In the genomic region with DNA sequence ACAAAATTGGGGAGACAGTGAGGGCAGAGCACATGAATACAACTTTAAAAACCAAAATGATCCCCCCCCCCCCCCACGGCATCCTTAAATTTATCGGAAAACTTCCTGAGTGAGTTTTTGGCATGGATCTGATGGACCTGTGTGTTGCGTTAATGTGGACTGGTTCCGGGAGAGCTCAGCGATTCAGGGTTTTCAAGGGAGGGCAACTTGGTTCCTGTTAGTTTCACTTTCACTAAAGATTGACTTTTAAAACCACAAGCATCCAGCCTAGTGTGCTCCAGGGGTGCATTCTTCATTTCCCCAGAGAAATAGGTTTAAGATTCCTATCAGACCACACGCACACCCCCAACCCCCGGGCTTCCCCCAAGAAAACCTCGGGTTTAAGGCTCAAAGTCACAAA, we compare ENCODE assay signal across 8 mouse cellular contexts. TPM values are rescaled to one million over a fixed set of nuclear protein-coding genes. Genes with fewer than 3 reads are reported as not detected.
DNase-seq lines count a peak whose midpoint lies in the region; ATAC-seq lines count a peak whose summit lies in the region.

No protein-coding gene starts in this region.

- ATAC-seq in activated CD4-positive, CD25-positive, alpha-beta regulatory T cell, adult 4 months = peak; percentile 76
- ATAC-seq in heart, embryonic 13.5 days (ENCODE audit: extremely low read depth, insufficient number of reproducible peaks, low FRiP score, low TSS enrichment) = no peak
- ATAC-seq in midbrain, embryonic 12.5 days (ENCODE audit: low FRiP score, low read depth) = no peak

- peak; percentile 73 for DNase-seq in CD4-positive, CD25-positive, alpha-beta regulatory T cell, adult 2 months (ENCODE audit: low read depth, low spot score)
- peak; percentile 35 to 46 for DNase-seq in kidney, postnatal 36 days
- no peak for DNase-seq in cerebellum, adult 8-10 months
- DNase-seq in right cerebral cortex, postnatal 36 days (ENCODE audit: low spot score in 2 of 2) = no peak
- no peak for DNase-seq in layer of hippocampus, postnatal 25 days (ENCODE audit: extremely low spot score in 1 of 2, low spot score in 1 of 2)

- H3K27ac ChIP-seq in heart, embryonic 13.5 days (replicated peaks) = peak overlapping the region; percentile 71; the same call in 1 of the 2 replicates
- no peak overlapping the region for H3K27ac ChIP-seq in midbrain, embryonic 12.5 days (replicated peaks)

- peaks cover 20% of the 10 kb centered on the region for H3K4me1 ChIP-seq in heart, embryonic 13.5 days
- H3K4me1 ChIP-seq in midbrain, embryonic 12.5 days = peaks cover 16% of the 10 kb centered on the region; the same call in 1 of the 2 replicates

- H3K4me3 ChIP-seq in heart, embryonic 13.5 days = peak overlapping the region; percentile 78
- peak overlapping the region; percentile 81 for H3K4me3 ChIP-seq in midbrain, embryonic 12.5 days

- peak overlapping the region; percentile 88 for H3K4me2 ChIP-seq in heart, embryonic 13.5 days
- peak overlapping the region; percentile 80 for H3K4me2 ChIP-seq in midbrain, embryonic 12.5 days (replicated peaks)

- H3K36me3 ChIP-seq in heart, embryonic 13.5 days = no peaks in the 10 kb centered on the region
- no peaks in the 10 kb centered on the region for H3K36me3 ChIP-seq in midbrain, embryonic 12.5 days

- WGBS in heart, embryonic 13.5 days = 34% methylated on average over 8 of the region's 8 CpGs
- 57% methylated on average over 8 of the region's 8 CpGs for WGBS in midbrain, embryonic 12.5 days

- H3K9me3 ChIP-seq in heart, embryonic 13.5 days = no peaks in the 10 kb centered on the region
- H3K9me3 ChIP-seq in midbrain, embryonic 12.5 days = peaks cover 3% of the 10 kb centered on the region; the same call in 1 of the 2 replicates

- peaks cover 34% of the 10 kb centered on the region for H3K27me3 ChIP-seq in heart, embryonic 13.5 days (replicated peaks)
- peaks cover 19% of the 10 kb centered on the region for H3K27me3 ChIP-seq in midbrain, embryonic 12.5 days

- H3K9ac ChIP-seq in heart, embryonic 13.5 days = peak overlapping the region; percentile 90
- H3K9ac ChIP-seq in midbrain, embryonic 12.5 days (replicated peaks) = 0 out of 2 replicates have a peak overlapping the region, but pooled peaks have one; percentile 2

RNA-seq across cellular contexts. Expression of gene Amigo2, which starts 1.2 kb away (rescaled TPM):
- 1 to 10 TPM; 1.1 to 2.0 TPM for polyA plus RNA-seq in activated CD4-positive, CD25-positive, alpha-beta regulatory T cell, adult 4 months (2017; shearing (Covaris generic))
- polyA plus RNA-seq in heart, embryonic 13.5 days (2015; fragmentation: Nextera tagmentation; extraction: Ambion mirVana) = 2.5 and 3.2 TPM in 2 replicates
- polyA plus RNA-seq in midbrain, embryonic 12.5 days (2016; fragmentation: Nextera tagmentation; extraction: Ambion mirVana) = 5.9 and 7.9 TPM in 2 replicates
- total RNA-seq in layer of hippocampus, postnatal 25 days (2021) = 10 to 100 TPM; 19.5 to 21.0 TPM

RNA-seq across cellular contexts. Expression of gene Pced1b, which starts 1.4 kb away (rescaled TPM):
- polyA plus RNA-seq in activated CD4-positive, CD25-positive, alpha-beta regulatory T cell, adult 4 months (2017; shearing (Covaris generic)) = 10 to 100 TPM; 55.6 to 62.1 TPM
- polyA plus RNA-seq in heart, embryonic 13.5 days (2015; fragmentation: Nextera tagmentation; extraction: Ambion mirVana) = 1.6 and 2.5 TPM in 2 replicates
- polyA plus RNA-seq in midbrain, embryonic 12.5 days (2016; fragmentation: Nextera tagmentation; extraction: Ambion mirVana) = 3.2 and 4.3 TPM in 2 replicates
- total RNA-seq in layer of hippocampus, postnatal 25 days (2021) = 1 to 10 TPM; 9.3 to 9.6 TPM

Comparison
In these comparisons a context has a peak if more than half of its experiments do, and no peak if none do; other contexts are left out.
1. DNase-seq: peak in CD4-positive, CD25-positive, alpha-beta regulatory T cell, adult 2 months (single experiment) and kidney, postnatal 36 days (2 of 2); none in cerebellum, adult 8-10 months (single experiment), right cerebral cortex, postnatal 36 days (0 of 2) and layer of hippocampus, postnatal 25 days (0 of 2).
2. RNA of gene Pced1b, which starts 1.4 kb away (polyA plus RNA-seq): 55.6 to 62.1 TPM in activated CD4-positive, CD25-positive, alpha-beta regulatory T cell, adult 4 months; 3.2 to 4.3 TPM in midbrain, embryonic 12.5 days and 1.6 to 2.5 TPM in heart, embryonic 13.5 days; every median in the first group is over 10 times any median in the second.